Mouse (Mus musculus): ENCODE results near the gene R3hdml.

- TF ChIP-seq CTCF (IDR thresholded peaks at IDR 0.05; ENCODE audit: low read depth), result no peak
- TF ChIP-seq EP300 (optimal IDR thresholded peaks at IDR 0.05), result no peak
Observed at GRCm38 (mm10) chr2:163490656-163491055, 1.5 kb upstream of the R3hdml start.
